Mouse (Mus musculus) lung, postnatal 4 days (tissue): ENCODE data around the gene Kbtbd7.

Experiments
- DNase-seq, 2 experiments: peaks; one replicate each; pipeline ENCODE4 v3.0.0; 2021

Kbtbd7 gene

GRCm38 (mm10) chr14:79425979-79426729, at the start of gene Kbtbd7:
Gene Kbtbd7 (plus strand): TSS chr14:79426511.
- DNase-seq = peak; percentile 95 to 98

GRCm38 (mm10) chr14:79377041-79377440, 49.3 kb upstream of the Kbtbd7 start:
- DNase-seq = no peak

DNA sequence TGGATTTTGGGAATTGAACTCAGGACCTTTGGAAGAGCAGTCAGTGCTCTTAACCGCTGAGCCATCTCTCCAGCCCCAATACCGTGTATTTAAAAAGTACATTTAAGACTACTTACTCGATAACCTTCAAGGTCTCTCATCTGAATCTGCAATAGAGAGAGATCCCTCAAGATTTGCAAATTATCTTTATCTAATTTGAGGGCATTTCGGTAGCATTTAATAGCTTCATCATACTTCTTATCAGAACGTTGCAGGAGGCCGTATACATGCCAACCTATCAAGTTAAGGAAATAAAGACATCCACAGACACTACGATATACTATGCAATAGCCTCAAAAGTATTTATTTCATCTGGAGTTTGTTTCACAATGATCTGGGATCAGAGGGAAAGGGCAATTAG, 43.2 kb upstream of the Kbtbd7 start:
- no peak for DNase-seq

DNA sequence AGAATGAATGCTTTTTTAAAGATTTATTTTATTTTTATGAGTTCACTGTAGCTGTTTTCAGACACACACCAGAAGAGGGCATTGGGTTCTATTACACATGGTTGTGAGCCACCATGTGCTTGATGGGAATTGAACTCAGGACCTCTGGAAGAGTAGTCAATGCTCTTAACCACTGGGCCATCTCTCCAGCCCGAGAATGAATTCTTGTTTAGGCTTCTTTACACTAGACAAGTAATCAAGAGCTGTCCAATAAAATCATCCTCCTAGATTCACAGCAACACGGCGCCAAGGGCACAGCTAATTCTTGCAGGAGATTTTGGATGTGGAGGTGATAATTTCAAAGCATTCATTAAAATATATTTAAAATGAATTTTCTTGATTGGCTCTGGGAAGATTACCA, 38.0 kb upstream of the Kbtbd7 start:
- DNase-seq = no peak

DNA sequence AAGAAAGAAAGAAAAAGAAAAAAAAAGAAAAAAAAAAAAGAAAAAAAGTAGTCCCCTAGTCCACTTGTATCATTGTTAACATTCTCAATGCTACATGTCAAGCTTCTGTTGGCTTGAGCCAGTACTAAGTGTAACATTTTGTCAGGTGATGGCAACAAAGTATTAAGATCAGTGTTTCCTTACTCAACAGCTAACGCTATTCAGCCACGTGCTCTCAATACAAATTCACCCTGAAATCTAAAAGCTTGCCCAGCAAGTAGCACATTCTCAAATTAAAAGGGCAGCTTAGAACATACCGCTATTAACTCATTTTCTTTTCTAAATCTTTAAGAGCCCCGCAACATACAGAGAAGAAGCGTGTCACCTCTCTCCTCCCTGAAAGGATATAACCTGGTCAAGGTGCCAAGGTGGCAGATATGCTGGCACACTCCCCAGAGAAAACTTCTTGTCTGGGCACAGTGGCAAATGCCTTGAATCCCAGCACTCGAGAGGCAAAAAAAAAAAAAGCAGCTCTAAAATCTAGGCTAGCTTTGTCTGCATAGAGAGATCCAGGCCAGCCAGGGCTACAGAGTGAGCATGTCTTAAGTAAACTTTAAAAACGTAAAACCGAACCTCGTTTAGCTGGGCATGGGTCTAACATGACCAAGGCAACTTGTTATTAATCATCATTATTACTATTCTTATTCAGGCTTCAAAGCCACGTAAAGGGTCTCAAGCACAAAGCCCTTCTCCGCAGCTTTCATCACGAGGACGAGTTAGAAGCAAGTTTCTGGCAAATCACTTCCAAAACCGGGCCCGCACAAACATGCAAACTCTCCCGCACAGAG, 36.7 kb upstream of the Kbtbd7 start:
- DNase-seq = peak; percentile 8 to 29

- peak; percentile 96 to 97 for DNase-seq
These were observed 35.9 kb upstream of the Kbtbd7 start, which contains the start of gene Naa16 for GRCm38 (mm10) chr14:79390265-79390926. Gene Naa16 (minus strand): TSS chr14:79390778.

- DNase-seq = no peak
These were observed 33.0 kb upstream of the Kbtbd7 start for GRCm38 (mm10) chr14:79393289-79393688.

GRCm38 (mm10) chr14:79394564-79394963, 31.7 kb upstream of the Kbtbd7 start:
- DNase-seq = peak in 1 of 2 experiments; percentile 54

- DNase-seq = peak; percentile 53 to 72
These were observed 28.8 kb upstream of the Kbtbd7 start, which contains the start of gene Mtrf1 for GRCm38 (mm10) chr14:79397321-79398122. Gene Mtrf1 (plus strand): TSS chr14:79397772.

DNA sequence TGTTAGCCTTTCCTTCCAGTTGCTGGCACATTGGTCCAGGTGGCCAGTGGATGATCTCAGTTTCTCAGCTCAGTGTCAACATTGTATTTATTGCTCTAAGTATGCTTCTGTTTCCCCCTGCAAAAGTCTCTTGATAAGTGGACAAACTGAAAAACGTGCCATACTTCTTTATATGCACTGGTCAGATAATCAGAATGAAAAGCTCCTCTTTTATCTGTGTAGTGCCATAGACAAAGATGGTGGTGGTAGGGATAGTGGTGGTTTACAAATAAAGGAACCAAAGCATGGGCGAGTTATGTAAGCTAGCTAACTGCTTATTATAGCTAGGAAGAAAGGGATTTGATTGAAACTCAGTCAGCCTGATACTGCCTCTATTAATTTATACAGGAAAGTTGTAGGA, 18.7 kb upstream of the Kbtbd7 start:
- DNase-seq = no peak

- no peak for DNase-seq
These were observed 17.0 kb upstream of the Kbtbd7 start for GRCm38 (mm10) chr14:79409278-79409830.

DNA sequence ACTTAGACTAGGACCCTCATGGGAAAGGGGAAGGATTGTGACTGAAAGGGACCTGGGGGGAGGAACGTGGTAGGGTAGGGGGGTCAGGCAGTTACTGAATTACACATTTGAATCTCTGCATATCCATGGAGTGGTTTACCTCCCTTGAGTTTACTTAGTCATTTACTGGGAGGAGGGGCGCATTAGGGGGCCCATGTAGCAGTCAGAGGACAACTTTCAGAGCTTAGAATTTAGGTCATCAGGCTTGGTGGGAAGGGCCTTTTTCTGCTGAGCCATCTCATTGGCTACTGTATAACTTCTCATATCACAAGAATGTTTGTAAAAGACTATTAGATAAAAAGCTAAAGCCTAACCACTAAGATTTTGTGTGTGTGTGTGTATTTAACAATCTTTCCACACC, 15.6 kb upstream of the Kbtbd7 start:
- DNase-seq = no peak

DNA sequence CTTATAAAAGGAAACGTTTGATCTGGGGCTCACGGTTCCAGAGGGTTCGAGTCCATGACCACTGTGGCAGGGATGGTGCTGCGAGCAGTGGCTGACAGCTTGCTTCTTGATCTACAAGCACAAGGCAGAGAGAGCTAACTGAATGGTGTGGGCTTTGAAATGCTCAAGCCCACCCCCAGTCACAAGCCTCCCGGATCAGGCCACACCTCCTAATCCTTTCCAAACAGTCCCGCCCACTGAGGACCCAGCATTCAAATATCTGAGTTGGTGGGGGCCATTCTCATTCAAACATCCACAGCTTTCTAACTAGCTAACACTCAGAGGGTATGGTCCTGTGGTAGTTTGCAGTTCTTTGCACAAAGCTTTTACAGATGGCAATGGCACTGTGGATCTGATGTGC, 13.2 kb upstream of the Kbtbd7 start:
- DNase-seq = no peak

GRCm38 (mm10) chr14:79420083-79420685, 6.1 kb upstream of the Kbtbd7 start:
- DNase-seq = no peak

DNA sequence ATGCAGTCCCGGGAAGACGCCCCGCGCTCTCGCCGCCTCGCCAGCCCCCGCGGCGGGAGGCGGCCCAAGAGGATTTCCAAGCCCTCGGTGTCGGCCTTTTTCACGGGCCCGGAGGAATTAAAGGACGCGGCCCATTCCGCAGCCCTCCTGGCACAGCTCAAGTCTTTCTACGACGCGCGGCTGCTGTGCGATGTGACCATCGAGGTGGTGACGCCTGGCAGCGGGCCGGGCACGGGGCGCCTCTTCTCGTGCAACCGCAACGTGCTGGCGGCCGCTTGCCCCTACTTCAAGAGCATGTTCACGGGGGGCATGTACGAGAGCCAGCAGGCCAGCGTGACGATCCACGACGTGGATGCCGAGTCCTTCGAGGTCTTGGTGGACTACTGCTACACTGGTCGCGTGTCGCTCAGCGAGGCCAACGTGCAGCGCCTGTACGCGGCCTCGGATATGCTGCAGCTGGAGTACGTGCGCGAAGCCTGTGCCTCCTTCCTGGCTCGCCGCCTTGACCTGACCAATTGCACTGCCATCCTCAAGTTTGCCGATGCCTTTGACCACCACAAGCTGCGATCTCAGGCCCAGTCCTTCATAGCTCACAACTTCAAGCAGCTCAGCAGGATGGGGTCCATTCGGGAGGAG, 537 bp downstream of the Kbtbd7 start:
- peak in 1 of 2 experiments; percentile 34 for DNase-seq

- no peak for DNase-seq
These were observed 7.8 kb downstream of the Kbtbd7 start for GRCm38 (mm10) chr14:79434068-79434467.

DNA sequence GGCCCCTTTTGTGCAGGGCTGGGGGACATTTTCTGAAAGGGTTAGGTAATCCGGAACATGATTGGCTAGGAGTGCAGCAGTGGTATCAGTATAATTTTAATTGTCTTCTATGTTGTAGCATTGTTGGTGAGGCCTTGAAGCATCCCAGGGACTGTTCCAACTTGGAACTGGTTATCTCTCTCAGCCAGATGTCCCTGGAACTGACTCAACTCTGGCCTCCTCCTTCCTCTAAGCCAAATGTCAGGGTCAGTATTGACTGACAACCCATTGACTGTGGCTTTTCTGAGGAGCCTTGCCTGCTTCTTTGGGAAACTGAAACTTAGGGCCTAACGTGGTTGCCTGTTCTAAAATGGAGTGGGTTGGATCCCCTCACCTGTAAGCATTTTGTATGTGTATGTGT, 14.3 kb downstream of the Kbtbd7 start:
- no peak for DNase-seq

- peak in 1 of 2 experiments; percentile 8 for DNase-seq
These were observed 15.1 kb downstream of the Kbtbd7 start for GRCm38 (mm10) chr14:79441441-79441840.

GRCm38 (mm10) chr14:79444601-79445000, 18.3 kb downstream of the Kbtbd7 start:
- no peak for DNase-seq

DNA sequence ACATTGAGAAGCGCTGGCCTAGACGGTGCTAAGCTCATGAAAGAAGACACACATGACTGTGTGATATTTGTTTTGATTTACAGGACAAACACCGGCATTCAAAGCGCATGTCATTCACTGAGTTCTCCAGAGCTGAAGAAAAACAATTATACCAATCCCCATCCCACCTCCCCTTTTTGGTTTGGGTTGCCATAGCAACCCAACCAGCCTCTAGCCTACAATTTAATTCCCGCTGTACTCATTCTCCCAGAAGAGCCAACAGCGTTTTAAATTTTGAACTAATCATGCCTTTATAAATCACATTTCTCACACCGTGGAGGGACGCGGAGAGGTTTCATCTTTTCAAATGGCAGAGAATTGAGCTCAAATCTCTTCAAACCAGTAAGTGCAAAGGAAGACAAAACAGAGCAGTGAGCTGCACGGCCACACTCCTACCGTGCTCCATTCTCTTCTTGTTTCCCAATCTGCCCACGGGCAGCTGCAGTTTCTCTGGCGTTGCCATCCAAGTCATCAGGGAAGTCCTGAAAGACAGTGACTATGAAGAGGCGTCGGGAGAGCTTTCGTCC, 18.8 kb downstream of the Kbtbd7 start:
- no peak for DNase-seq
